Mouse (Mus musculus): Measurements from ENCODE around the gene Cntd1.

DNA sequence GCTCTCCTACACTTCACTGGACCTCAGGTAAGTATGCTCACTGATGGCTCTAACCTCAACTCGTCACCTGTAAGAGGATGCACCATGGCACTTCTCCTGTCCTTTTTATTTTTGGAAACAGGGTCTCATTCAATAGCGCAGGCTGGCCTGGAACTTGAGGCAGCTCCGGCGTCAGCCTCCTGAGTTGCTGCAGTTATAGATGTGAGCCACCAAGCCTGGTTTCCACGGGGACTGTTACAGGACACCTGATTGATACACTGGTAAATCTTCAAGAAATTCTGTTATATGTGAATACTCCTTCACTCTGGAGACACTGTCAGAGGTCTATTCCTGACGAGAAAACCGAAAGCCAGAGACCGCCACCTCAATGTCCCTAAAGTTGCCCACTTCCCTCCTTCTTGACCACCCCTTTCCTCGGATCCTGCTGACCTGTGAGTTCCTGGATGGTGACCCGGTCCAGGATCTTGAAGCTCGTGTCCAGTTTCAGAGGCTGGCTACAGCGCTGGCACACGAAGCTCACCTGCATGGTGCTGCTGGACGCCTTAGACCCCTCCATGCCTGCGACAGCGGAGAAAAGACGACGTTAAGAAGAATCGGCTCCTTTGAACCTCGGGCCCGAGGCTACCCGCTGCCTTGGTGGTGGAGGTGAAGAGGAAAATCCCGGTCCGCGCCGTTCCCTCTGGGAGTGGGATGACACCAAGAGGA, 22.6 kb downstream of the Cntd1 start:
- no peak for TF ChIP-seq CTCF (IDR thresholded peaks at IDR 0.05)
- TF ChIP-seq EP300 (IDR thresholded peaks at IDR 0.05): no peak

All from lung, postnatal 0 days (tissue).